In the genomic region with DNA sequence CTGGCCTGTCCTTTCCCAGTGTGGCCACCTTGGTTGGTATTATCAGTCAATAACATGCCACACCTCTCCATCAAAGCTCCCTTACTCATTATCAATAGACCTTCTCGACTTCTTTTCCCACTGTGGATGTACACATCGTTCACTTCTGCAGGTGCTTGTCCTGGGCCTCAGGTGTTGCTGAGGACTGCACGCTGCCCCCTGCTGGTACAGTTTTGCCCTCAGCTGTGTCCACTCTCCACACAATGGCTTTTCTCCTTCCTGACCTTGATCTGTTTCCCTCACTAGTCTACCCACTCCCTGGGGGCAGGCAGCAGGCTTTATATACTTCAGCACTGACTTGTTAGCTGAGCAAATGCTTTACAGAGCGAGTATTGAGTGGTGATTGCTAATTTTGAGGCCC, we compare ENCODE assay signal across 9 mouse cellular contexts. TPM values are rescaled to one million over a fixed set of nuclear protein-coding genes. Genes with fewer than 3 reads are reported as not detected.
DNase-seq lines count a peak whose midpoint lies in the region; ATAC-seq and TF ChIP-seq lines count a peak whose summit lies in the region.
"Had no signal": no experiment of that assay in that cellular context is flagged by ENCODE, and none has a peak within 500 bp of the region (broad histone marks: within the 10 kb centered on the region; RNA-seq: fewer than 3 reads in every experiment).

No protein-coding gene starts in this region.

- no peaks in the 10 kb centered on the region for H3K9me3 ChIP-seq in kidney, embryonic 14.5 days (ENCODE audit: control insufficient read depth, low read length)

- no peaks in the 10 kb centered on the region for H3K4me1 ChIP-seq in kidney, embryonic 14.5 days (ENCODE audit: control insufficient read depth, insufficient read depth, low read length)
- H3K4me1 ChIP-seq in embryonic fibroblast, embryonic 13.5 days (ENCODE audit: control insufficient read depth, insufficient read depth, low read length): no peaks in the 10 kb centered on the region
- H3K4me1 ChIP-seq in small intestine, adult 2 months (ENCODE audit: control insufficient read depth, insufficient read depth, insufficient read length, low read length): peaks cover 1% of the 10 kb centered on the region; the same call in 1 of the 2 replicates

- H3K9ac ChIP-seq in kidney, embryonic 14.5 days (ENCODE audit: low read depth, low read length): no peak overlapping the region

- no peaks in the 10 kb centered on the region for H3K36me3 ChIP-seq in kidney, embryonic 14.5 days (ENCODE audit: control insufficient read depth, insufficient read depth, low read length)
- peaks cover 17% of the 10 kb centered on the region for H3K36me3 ChIP-seq in small intestine, adult 2 months (ENCODE audit: control insufficient read depth, insufficient read depth, low read length)

- H3K27me3 ChIP-seq in kidney, embryonic 14.5 days (ENCODE audit: control insufficient read depth, insufficient read depth, low read length): no peaks in the 10 kb centered on the region
- no peaks in the 10 kb centered on the region for H3K27me3 ChIP-seq in small intestine, adult 2 months (ENCODE audit: control insufficient read depth, insufficient read depth, low read length)

- no peak for TF ChIP-seq POLR2A in embryonic fibroblast, embryonic 13.5 days (IDR thresholded peaks at IDR 0.05; ENCODE audit: low read depth, low read length)
- no peak for TF ChIP-seq POLR2A in small intestine, adult 2 months (IDR thresholded peaks at IDR 0.05; ENCODE audit: low read depth, low read length)

- peak; percentile 53 for DNase-seq in kidney, adult 9 months
- peak; percentile 28 for DNase-seq in R1 (ENCODE audit: low read depth, low spot score)
- no peak for DNase-seq in frontal cortex, adult 2 months (ENCODE audit: extremely low spot score in 1 of 2, low spot score in 1 of 2)
- DNase-seq in right cerebral cortex, postnatal 14 days: no peak
- DNase-seq in gastrocnemius, postnatal 10 days: no peak

- TF ChIP-seq CTCF in embryonic fibroblast, embryonic 13.5 days (IDR thresholded peaks at IDR 0.05; ENCODE audit: borderline replicate concordance, insufficient read depth, low read length): peak; percentile 46; the same call in 1 of the 2 replicates
- TF ChIP-seq CTCF in small intestine, adult 2 months (IDR thresholded peaks at IDR 0.05; ENCODE audit: extremely low read depth, insufficient read length, insufficient replicate concordance, low read depth, low read length): peak; percentile 89

- no peak overlapping the region for H3K4me3 ChIP-seq in kidney, embryonic 14.5 days (ENCODE audit: low read length)
- H3K4me3 ChIP-seq in embryonic fibroblast, embryonic 13.5 days (ENCODE audit: insufficient read depth, low read length): no peak overlapping the region
- H3K4me3 ChIP-seq in small intestine, adult 2 months (ENCODE audit: low read depth, low read length): peak overlapping the region; percentile 37

- H3K27ac ChIP-seq in kidney, embryonic 14.5 days (ENCODE audit: low read depth, low read length): no peak overlapping the region
- no peak overlapping the region for H3K27ac ChIP-seq in embryonic fibroblast, embryonic 13.5 days (ENCODE audit: insufficient read depth, low read length)
- peak overlapping the region; percentile 54 for H3K27ac ChIP-seq in small intestine, adult 2 months (ENCODE audit: insufficient read depth, low read depth, low read length)

- 39% methylated on average over 4 of the region's 4 CpGs for WGBS in kidney, embryonic 14.5 days
- 16% methylated on average over 4 of the region's 4 CpGs for WGBS in small intestine, adult 2 months

- H3K4me2 ChIP-seq in kidney, embryonic 14.5 days (replicated peaks; ENCODE audit: low read depth, low read length): no peak overlapping the region

- ATAC-seq in kidney, embryonic 14.5 days (ENCODE audit: low FRiP score, low TSS enrichment): no peak

RNA-seq across cellular contexts. Expression of a gene that starts 1.8 kb away (rescaled TPM):
- 2.7 TPM in 2 replicates for polyA plus RNA-seq in kidney, embryonic 14.5 days (2014; fragmentation: Nextera tagmentation; extraction: Ambion mirVana)
- not detected in 2 replicates for polyA plus RNA-seq in embryonic fibroblast, embryonic 13.5 days (2011; ENCODE audit: insufficient read length, low read depth, missing spikeins)
- 155 and 792 TPM in 2 replicates for polyA plus RNA-seq in small intestine, adult 2 months (2012; rRNA removed)
- polyA plus RNA-seq in frontal cortex, adult 2 months (2012; rRNA removed): 3.4 and 3.8 TPM in 2 replicates
- total RNA-seq in gastrocnemius, postnatal 10 days (2021): 1 to 10 TPM; 4.5 TPM

RNA-seq across cellular contexts. Expression of a gene that starts 19.8 kb away (rescaled TPM):
- 5.9 and 7.1 TPM in 2 replicates for polyA plus RNA-seq in kidney, embryonic 14.5 days (2014; fragmentation: Nextera tagmentation; extraction: Ambion mirVana)
- not detected in 2 replicates for polyA plus RNA-seq in embryonic fibroblast, embryonic 13.5 days (2011; ENCODE audit: insufficient read length, low read depth, missing spikeins)
- polyA plus RNA-seq in small intestine, adult 2 months (2012; rRNA removed): 91.6 and 398 TPM in 2 replicates
- 3.2 and 5.1 TPM in 2 replicates for polyA plus RNA-seq in frontal cortex, adult 2 months (2012; rRNA removed)
- total RNA-seq in gastrocnemius, postnatal 10 days (2021): 1 to 10 TPM; 2.9 to 5.0 TPM

RNA-seq across cellular contexts. Expression of a gene that starts 28.4 kb away (rescaled TPM):
- polyA plus RNA-seq in kidney, embryonic 14.5 days (2014; fragmentation: Nextera tagmentation; extraction: Ambion mirVana): 21.7 and 22.9 TPM in 2 replicates
- polyA plus RNA-seq in embryonic fibroblast, embryonic 13.5 days (2011; ENCODE audit: insufficient read length, low read depth, missing spikeins): not detected in 2 replicates
- 860 and 5,426 TPM in 2 replicates for polyA plus RNA-seq in small intestine, adult 2 months (2012; rRNA removed)
- 4.7 and 5.2 TPM in 2 replicates for polyA plus RNA-seq in frontal cortex, adult 2 months (2012; rRNA removed)
- 1 to 10 TPM; 3.6 to 4.1 TPM for total RNA-seq in gastrocnemius, postnatal 10 days (2021)

RNA-seq across cellular contexts. Expression of a gene that starts 39.6 kb away (rescaled TPM):
- polyA plus RNA-seq in kidney, embryonic 14.5 days (2014; fragmentation: Nextera tagmentation; extraction: Ambion mirVana): 0.09 TPM in 1 of 2 replicates, not detected in the other
- polyA plus RNA-seq in embryonic fibroblast, embryonic 13.5 days (2011; ENCODE audit: insufficient read length, low read depth, missing spikeins): not detected in 2 replicates
- polyA plus RNA-seq in small intestine, adult 2 months (2012; rRNA removed): 0.44 and 1.2 TPM in 2 replicates
- not detected in 2 replicates for polyA plus RNA-seq in frontal cortex, adult 2 months (2012; rRNA removed)
- total RNA-seq in gastrocnemius, postnatal 10 days (2021): not detected
- polyA plus RNA-seq: intestine, embryonic 14.5 days had no signal

RNA-seq across cellular contexts. Expression of a gene that starts 47.1 kb away (rescaled TPM):
- polyA plus RNA-seq in kidney, embryonic 14.5 days (2014; fragmentation: Nextera tagmentation; extraction: Ambion mirVana): not detected in 2 replicates
- not detected in 2 replicates for polyA plus RNA-seq in embryonic fibroblast, embryonic 13.5 days (2011; ENCODE audit: insufficient read length, low read depth, missing spikeins)
- 5.3 and 13.7 TPM in 2 replicates for polyA plus RNA-seq in small intestine, adult 2 months (2012; rRNA removed)
- polyA plus RNA-seq in frontal cortex, adult 2 months (2012; rRNA removed): 0.78 and 1.1 TPM in 2 replicates
- under 1 TPM; 0.26 to 0.34 TPM for total RNA-seq in gastrocnemius, postnatal 10 days (2021)

Comparison
In these comparisons a context has a peak if more than half of its experiments do, and no peak if none do; other contexts are left out.
1. DNase-seq: peak in kidney, adult 9 months (single experiment) and R1 (single experiment); none in frontal cortex, adult 2 months (0 of 2), right cerebral cortex, postnatal 14 days (single experiment) and gastrocnemius, postnatal 10 days (single experiment).
2. RNA of a gene that starts 1.8 kb away (polyA plus RNA-seq): 155 to 792 TPM in small intestine, adult 2 months; 3.4 to 3.8 TPM in frontal cortex, adult 2 months, 2.7 TPM in kidney, embryonic 14.5 days and not detected in embryonic fibroblast, embryonic 13.5 days; every median in the first group is over 10 times any median in the second.
3. RNA of a gene that starts 19.8 kb away (polyA plus RNA-seq): 91.6 to 398 TPM in small intestine, adult 2 months; 5.9 to 7.1 TPM in kidney, embryonic 14.5 days, 3.2 to 5.1 TPM in frontal cortex, adult 2 months and not detected in embryonic fibroblast, embryonic 13.5 days; every median in the first group is over 10 times any median in the second.
4. RNA of a gene that starts 28.4 kb away (polyA plus RNA-seq): 860 to 5,426 TPM in small intestine, adult 2 months; 21.7 to 22.9 TPM in kidney, embryonic 14.5 days, 4.7 to 5.2 TPM in frontal cortex, adult 2 months and not detected in embryonic fibroblast, embryonic 13.5 days; every median in the first group is over 10 times any median in the second.